Mouse (Mus musculus): ENCODE measurements around the gene Asic2.

Gene Asic2

GRCm38 (mm10) chr11:81164890-81165289 is 803.4 kb downstream of the Asic2 start:
- DNase-seq (ENCODE audit: low spot score), result no peak

GRCm38 (mm10) chr11:81163056-81163455 is 805.2 kb downstream of the Asic2 start:
- DNase-seq (ENCODE audit: low spot score), result no peak

DNA sequence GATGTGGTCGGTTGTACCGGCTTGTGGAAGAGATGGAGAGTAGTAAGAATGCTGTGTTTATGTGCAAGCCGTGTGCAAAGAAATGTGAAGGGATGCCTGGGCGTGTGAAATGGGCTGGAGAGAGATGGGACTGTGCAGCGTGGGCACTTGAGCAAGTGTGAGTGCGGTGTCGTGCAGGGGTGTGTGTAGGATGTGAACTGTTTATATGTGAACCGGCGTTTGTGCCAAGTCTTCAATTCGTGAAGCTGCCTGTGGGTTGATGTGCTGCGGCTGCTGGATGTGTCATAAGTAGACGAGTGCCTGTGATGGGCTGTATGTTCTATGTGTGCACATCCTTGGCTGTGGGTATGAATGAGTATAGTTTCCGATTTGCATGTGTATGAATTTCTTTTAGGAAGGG is 814.4 kb downstream of the Asic2 start:
- no peak for DNase-seq (ENCODE audit: low spot score)

- DNase-seq (ENCODE audit: low spot score), result no peak
These were observed 815.0 kb downstream of the Asic2 start for GRCm38 (mm10) chr11:81153161-81153840.

- DNase-seq (ENCODE audit: low spot score), result no peak
These were observed 815.6 kb downstream of the Asic2 start for GRCm38 (mm10) chr11:81152460-81153160.

- DNase-seq (ENCODE audit: low spot score), result no peak
These were observed 816.3 kb downstream of the Asic2 start for GRCm38 (mm10) chr11:81152021-81152385.

DNA sequence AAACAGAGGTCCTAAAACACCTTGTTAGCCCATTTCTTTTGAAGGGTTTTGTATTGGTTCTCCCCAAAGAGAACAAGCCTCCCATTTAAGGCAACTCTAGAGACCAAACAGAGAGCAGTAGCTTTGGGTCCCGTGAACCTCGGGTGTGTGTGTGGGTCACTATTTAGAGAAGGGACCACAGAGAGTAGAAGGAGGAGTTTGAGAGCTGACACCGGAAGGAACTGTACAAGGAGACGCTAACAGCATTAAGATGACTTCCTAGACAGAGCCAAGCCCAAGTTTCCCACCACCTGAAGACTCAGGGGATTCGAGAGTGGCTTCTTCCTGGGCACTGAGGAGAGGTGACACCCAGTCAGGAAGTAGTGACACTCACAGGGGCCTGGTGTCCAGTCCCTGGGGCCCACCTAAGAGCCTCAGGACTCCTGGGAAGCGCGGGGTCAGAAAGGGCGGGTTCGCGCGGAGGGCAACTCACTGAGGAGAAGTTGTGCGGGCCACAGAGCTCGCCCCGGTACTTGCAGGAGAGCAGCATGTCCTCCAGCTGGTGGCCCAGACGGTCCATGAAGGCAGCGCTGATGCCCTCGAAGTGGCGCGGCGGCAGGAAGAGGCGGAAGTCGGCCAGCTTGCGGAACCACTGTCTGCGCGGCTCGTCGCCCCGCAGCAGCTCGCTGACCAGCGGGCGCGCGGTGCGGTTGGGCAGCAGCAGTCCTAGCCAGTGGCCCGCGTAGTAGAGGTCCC is 816.8 kb downstream of the Asic2 start:
- no peak for DNase-seq (ENCODE audit: low spot score)

DNA sequence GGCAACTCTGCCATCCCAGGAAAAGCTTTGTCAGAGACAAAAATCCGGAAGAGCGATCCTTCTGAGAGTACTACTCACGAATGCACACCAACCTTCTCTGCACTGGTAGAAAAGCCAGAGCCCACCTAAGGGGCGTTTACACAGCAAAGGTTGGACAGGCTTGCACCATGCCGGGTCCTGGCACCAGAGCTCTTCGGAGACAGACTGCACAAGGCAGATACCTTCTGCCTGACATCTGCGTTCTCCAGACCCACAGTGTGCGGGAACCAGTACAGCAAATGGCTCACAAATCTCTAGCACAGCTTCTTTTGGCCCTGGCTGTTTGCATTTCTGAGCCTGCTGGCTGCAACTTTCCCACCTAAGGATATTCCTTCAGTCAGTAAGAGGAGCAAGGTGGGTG is 817.6 kb downstream of the Asic2 start:
- no peak for DNase-seq (ENCODE audit: low spot score)

GRCm38 (mm10) chr11:81148423-81148822 is 819.8 kb downstream of the Asic2 start:
- no peak for DNase-seq (ENCODE audit: low spot score)

- DNase-seq (ENCODE audit: low spot score), result no peak
These were observed 821.6 kb downstream of the Asic2 start for GRCm38 (mm10) chr11:81146574-81147157.

DNA sequence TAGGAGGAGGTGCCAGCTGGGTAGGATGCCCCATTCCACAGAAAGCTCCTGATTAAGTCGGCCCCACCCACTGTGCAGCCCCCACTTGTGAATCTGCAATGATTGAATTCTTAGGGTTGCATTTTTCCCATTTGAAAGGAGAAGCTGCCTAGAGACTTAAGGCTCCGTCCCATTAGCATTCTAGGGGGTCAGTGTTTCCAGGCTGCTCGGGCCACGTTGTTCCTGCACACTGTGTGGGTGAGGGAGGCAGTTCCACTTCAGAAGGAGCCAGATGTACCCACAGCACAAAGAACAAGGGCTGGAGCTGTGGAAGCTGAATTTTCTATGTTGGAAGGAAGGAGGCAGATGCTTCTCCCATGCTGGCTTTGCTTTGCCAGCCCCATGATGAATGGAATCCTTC is 833.1 kb downstream of the Asic2 start:
- DNase-seq (ENCODE audit: low spot score), result no peak

GRCm38 (mm10) chr11:81133950-81134349 is 834.3 kb downstream of the Asic2 start:
- DNase-seq (ENCODE audit: low spot score), result no peak

DNA sequence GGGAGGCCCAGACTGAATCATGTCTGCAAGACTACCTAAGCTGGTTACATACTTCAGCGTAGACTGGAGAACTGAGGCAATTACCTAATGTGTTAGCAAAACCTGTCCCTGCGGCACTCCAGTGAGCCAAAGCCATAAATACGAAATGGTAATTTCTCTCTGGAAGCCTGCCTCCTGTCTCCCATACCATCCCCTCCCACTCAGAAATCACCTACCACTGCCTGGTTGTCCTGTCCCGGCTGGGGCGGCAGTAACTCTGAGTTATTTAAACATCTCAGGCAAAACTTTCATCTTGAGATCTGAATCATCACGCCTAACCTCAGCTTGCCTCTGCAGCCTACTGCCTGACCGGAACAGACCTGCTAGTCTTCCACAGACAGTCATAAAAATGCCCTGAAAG is 835.6 kb downstream of the Asic2 start:
- DNase-seq (ENCODE audit: low spot score), result no peak

DNA sequence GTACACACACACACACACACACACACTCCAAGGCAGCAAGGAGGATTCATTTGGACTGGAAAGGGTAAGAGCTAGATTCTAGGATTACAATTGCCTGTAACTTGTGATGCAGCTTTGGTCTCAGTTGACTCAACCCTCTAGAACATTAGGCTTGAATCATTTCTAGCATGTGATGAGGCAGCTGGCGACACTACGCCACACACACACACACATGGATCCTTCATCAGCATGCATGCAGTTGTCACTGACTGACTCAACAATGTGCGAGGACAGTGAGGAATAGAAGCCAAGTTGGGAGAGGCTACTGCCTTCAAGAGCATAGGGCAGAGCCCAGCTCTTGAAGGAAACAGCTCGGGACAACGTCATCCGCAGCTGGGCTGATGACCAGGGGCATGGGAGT is 843.9 kb downstream of the Asic2 start:
- no peak for DNase-seq (ENCODE audit: low spot score)

GRCm38 (mm10) chr11:81120024-81120576 is 848.2 kb downstream of the Asic2 start:
- DNase-seq (ENCODE audit: low spot score), result no peak

GRCm38 (mm10) chr11:81118055-81118454 is 850.2 kb downstream of the Asic2 start:
- DNase-seq (ENCODE audit: low spot score), result no peak

DNA sequence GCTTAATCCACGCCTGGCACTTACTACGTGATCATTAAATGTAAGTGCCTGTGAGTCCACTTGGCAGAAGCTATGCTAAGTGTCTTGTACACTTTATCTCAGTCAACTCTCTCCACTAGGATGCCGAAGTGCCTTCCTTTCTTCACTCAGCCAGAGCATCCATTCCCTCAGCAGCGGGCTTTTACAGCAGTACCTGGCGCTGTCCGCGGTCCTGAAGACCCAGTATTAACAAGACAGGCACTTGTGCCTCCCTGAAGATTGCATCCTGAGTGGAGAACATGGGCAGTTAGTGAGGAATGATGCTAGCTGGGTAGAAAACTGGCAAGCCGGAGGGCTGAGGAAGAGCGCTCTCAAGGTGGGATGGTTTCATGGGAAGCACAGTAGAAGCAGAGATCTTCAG is 852.6 kb downstream of the Asic2 start:
- peak; percentile 1 for DNase-seq (ENCODE audit: low spot score)

- no peak for DNase-seq (ENCODE audit: low spot score)
These were observed 856.6 kb downstream of the Asic2 start for GRCm38 (mm10) chr11:81111626-81112025.

DNA sequence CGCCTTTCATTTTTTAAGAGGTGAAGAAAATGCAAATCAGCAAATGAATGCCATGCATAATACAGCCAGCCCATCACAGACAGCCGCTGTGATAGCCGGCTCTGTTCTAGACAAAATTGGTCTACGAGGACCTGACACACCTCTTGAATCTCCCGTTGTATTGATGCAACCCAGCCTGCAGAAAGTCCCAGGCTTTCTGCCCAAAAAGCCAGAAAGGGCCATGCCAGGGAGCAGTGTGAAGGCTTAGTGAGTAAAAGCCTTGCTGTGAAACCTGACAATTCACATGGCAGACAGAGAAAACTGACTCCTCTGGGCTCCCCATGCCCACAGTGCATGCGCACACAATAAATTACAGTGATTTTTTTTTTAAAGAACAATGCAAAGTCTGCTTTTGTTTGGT is 858.2 kb downstream of the Asic2 start:
- DNase-seq (ENCODE audit: low spot score), result no peak

- no peak for DNase-seq (ENCODE audit: low spot score)
These were observed 861.3 kb downstream of the Asic2 start for GRCm38 (mm10) chr11:81106949-81107348.

- DNase-seq (ENCODE audit: low spot score), result no peak
These were observed 867.4 kb downstream of the Asic2 start for GRCm38 (mm10) chr11:81100829-81101228.

DNA sequence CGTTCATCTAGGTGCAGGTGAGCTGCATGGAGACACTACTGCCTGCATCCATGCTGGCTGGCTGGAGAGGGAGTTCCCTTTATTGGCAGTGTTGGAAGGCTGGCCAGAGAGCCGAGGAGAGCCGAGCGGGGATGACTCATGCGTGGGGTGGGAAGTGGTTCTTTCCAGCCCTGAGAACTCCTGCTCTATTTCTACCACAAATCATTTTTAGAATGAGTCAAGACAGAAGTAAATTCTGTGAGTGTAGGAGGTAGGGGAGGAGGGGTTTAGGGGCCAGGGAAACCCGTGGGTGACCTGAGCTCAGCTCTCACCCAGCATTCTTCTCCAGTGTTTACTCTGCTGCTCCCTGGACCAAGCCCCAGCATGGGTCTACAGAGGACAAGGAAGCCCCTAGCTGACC is 872.2 kb downstream of the Asic2 start:
- DNase-seq (ENCODE audit: low spot score), result peak; percentile 10

DNA sequence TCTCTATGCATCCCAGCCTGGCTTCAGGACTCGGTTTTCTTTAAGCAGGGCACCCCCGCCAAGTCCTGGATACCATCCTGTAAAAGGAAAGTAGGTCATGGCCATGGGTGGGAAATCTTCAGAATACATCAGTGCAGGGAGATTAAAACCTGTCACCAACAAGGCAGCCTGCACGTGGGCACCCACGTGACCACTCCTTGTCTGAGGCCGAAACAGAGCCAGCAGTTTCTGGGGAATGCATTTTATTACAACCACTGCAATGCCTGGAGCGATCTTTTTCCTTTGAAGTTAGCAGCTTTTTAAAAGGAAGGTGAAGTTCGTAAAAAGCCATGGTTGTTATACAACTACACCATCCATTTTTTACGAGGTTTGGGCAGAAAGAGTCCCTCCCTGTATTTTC is 873.7 kb downstream of the Asic2 start:
- DNase-seq (ENCODE audit: low spot score), result no peak

Data from lung, postnatal 25 days (tissue).